Mouse (Mus musculus) hindlimb bud, embryonic 11.5 days (tissue): Measurements from ENCODE around the gene Phyh.

Source experiments
- DNase-seq: peaks from one replicate; pipeline ENCODE4 v3.0.0-alpha.2; 2012; ENCODE audit warnings: low read depth, low spot score; ENCODE audit errors: extremely low spot score

Gene Phyh

GRCm38 (mm10) chr2:4918860-4919739, at the start of gene Phyh:
Phyh (plus strand) TSS chr2:4919019.
- peak; percentile 39 for DNase-seq

- DNase-seq: no peak
Observed at GRCm38 (mm10) chr2:4872740-4873139, 46.1 kb upstream of the Phyh start.

DNA sequence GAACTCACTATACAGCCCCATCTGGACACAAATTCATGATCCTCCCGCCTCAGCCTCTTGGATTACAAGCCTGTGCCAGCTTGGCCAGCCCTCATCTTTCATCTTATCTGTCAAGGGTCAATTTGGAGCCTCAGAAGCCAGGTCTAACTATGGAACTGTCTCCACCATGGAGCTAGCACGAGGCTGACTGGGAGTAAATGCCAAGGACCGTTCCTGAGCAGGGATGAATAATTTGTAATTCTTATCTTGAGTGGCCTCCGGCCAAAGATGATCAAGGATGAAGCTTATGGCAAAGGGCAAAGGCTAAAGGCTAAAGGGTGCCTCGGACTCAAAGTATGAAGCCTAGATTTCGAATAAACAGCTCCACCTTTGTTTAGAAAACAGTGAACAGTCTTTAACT, 45.5 kb upstream of the Phyh start:
- DNase-seq: no peak

DNA sequence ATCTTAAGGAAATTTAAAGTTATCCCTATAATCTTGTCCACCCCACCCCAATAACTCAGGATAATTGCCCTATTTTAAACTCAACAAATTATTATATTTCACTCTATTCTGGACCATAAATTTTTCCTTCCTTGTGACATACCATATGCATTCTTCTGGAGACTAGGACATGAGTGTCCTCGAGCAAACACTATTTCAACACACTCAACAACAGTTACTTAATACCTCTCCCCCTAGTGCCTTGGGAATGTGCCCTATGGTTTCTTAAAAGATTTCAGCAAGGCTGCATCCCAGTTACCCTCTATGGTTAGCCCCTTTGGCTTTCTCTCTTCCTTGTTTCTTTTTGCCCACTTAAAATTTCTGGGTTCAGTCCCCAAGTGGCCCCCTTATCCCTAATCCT, 43.7 kb upstream of the Phyh start:
- DNase-seq: no peak

GRCm38 (mm10) chr2:4876131-4876530, 42.7 kb upstream of the Phyh start:
- DNase-seq: no peak

- no peak for DNase-seq
Observed at GRCm38 (mm10) chr2:4880737-4881349, 38.0 kb upstream of the Phyh start.

- DNase-seq: no peak
Observed at GRCm38 (mm10) chr2:4881350-4882248, 37.2 kb upstream of the Phyh start, which contains the start of gene Sephs1. Sephs1 (plus strand) TSS chr2:4881564.

DNA sequence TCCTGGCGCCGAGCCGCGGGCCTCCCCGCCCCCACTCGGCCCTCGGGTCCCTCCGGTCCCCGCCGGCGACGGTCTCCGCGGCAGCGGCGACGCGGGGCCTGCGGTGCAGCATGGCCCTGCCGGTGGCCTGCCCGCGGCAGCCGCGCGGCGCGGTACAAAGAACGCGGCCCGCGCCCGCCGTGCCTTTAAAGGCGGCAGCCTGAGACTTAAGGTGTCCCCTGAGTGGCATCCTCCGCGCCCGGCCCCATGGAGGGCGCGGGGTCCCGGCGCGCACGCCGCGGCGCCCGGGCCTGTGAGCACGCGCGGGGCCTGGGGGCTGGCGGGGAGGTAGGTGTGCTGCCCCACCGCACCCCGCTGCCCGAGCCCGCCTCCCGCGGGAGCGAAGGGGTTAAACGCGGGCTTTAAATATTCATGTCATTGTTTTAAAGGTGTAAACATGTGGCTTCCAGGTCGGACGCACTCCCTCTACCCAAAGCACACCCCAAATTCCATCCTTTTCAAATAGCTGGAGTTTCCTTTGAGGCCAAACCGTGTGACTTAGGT, 36.5 kb upstream of the Phyh start:
- DNase-seq: no peak

GRCm38 (mm10) chr2:4883009-4883704, 35.7 kb upstream of the Phyh start:
- DNase-seq: no peak

- DNase-seq: no peak
Observed at GRCm38 (mm10) chr2:4886896-4887295, 31.9 kb upstream of the Phyh start.

GRCm38 (mm10) chr2:4895598-4895997, 23.2 kb upstream of the Phyh start:
- no peak for DNase-seq

- no peak for DNase-seq
Observed at GRCm38 (mm10) chr2:4896970-4897369, 21.8 kb upstream of the Phyh start.

GRCm38 (mm10) chr2:4900624-4901023, 18.2 kb upstream of the Phyh start:
- DNase-seq: no peak

GRCm38 (mm10) chr2:4902346-4902745, 16.5 kb upstream of the Phyh start:
- DNase-seq: no peak

DNA sequence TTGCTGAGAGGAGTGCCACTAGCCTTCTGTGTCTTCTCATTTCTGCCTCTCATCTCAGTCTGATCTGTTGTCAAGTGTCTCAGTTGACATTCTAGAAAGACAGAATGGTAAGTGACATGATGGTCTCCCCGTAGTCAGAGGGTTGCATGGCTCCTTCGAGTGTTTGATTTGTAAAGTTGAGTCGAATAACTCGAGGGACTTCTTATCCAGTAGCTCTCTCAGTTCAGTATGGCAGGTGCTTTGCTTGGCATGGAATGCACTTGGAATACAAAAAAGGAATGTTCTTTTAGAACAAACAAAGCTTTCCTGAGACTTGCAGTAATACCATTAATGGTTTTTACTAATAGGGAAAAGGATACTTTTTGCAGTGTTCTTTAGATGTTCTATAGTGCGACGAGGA, 11.7 kb upstream of the Phyh start:
- no peak for DNase-seq

DNA sequence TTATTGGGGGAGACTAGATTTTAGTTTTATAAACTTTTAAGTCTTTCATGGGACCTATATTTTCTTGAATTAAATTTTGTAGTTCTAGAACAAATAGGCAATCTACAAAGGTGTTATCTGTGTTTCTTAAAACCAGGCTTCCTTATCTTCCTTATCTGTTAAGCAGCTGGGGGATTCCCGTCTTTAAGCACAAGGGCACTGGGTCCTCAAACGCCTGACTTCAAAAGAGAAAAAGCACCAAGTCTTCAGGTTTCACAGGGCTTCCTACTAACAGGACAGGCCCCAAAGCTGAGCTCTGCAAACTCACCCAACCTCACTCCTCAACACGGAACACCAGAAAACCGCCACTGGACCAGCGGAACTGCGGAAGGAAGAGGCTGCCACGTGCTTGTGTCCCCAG, 10.9 kb upstream of the Phyh start:
- DNase-seq: no peak

- no peak for DNase-seq
Observed at GRCm38 (mm10) chr2:4908771-4909315, 10.0 kb upstream of the Phyh start.

DNA sequence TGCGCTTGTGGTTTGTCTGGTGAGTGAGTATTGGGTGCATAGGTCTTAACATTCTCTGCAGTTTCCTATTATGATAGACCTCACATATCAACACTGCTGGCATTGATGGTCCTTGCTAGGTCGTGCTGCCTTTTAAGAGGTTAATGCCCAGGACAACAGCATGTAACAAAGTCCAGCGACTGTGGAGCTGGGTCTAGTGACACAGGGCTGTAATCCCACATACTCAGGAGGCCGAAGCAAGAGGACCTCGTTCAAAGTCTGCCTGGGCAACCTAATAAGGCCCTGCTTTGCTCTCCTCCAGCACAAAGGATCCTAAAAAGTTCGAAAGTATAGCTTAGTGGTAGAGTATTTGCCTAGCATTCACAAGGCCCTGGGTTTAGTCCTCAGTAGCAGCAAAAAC, 8.9 kb upstream of the Phyh start:
- no peak for DNase-seq

- DNase-seq: no peak
Observed at GRCm38 (mm10) chr2:4910521-4910920, 8.3 kb upstream of the Phyh start.

GRCm38 (mm10) chr2:4913949-4914348, 4.9 kb upstream of the Phyh start:
- no peak for DNase-seq
